Mouse (Mus musculus) heart, embryonic 14.5 days (tissue): ENCODE data around the gene Slc1a3. TPM values are rescaled to one million over a fixed set of nuclear protein-coding genes. Genes with fewer than 3 reads are reported as not detected.

ENCODE experiments used
- ATAC-seq: fragments of 200-750 bp; cut with Nextera tagmentation; 2 replicates; pipeline ENCODE4 v1.8.0; 2017; ENCODE audit warnings: low read depth, moderate TSS enrichment; ENCODE audit not compliant: insufficient number of reproducible peaks, insufficient read depth, low FRiP score
- H3K27ac ChIP-seq, 2 experiments: fragments of 200-500 bp in 1 of 2; fragments of 300-500 bp in 1 of 2; sonication (generic) in 1 of 2; replicated peaks in 1 of 2; 2 replicates each; pipeline ENCODE4 v1.5.1; 2012 to 2014; ENCODE audit warnings: low read depth in 2 of 2, low read length in 2 of 2, control low read depth in 1 of 2, mild to moderate bottlenecking in 1 of 2, mixed read lengths in 1 of 2; ENCODE audit not compliant: control insufficient read depth in 1 of 2, insufficient read depth in 1 of 2
- H3K27me3 ChIP-seq: fragments of 300-500 bp; sonication (generic); 2 replicates; pipeline ENCODE4 v1.6.1; 2014; ENCODE audit warnings: mild to moderate bottlenecking, low read length, control low read depth; ENCODE audit not compliant: control insufficient read depth, insufficient read depth
- H3K36me3 ChIP-seq: fragments of 300-500 bp; sonication (generic); 2 replicates; pipeline ENCODE4 v1.6.1; 2014; ENCODE audit warnings: mild to moderate bottlenecking, control low read depth, low read length, mixed read lengths; ENCODE audit not compliant: control insufficient read depth, insufficient read depth
- H3K4me1 ChIP-seq, 2 experiments: fragments of 200-500 bp in 1 of 2; fragments of 300-500 bp in 1 of 2; sonication (generic) in 1 of 2; 2 replicates each; pipeline ENCODE4 v1.6.1; 2012 to 2014; ENCODE audit warnings: low read length in 2 of 2, control low read depth in 1 of 2, mixed read lengths in 1 of 2; ENCODE audit not compliant: control insufficient read depth in 2 of 2, insufficient read depth in 2 of 2
- H3K4me2 ChIP-seq: fragments of 300-500 bp; sonication (generic); 2 replicates; pipeline ENCODE4 v1.6.1; 2014; ENCODE audit warnings: mild to moderate bottlenecking, low read length
- H3K4me3 ChIP-seq, 2 experiments: fragments of 200-500 bp in 1 of 2; fragments of 300-500 bp in 1 of 2; sonication (generic) in 1 of 2; 2 replicates each; pipeline ENCODE4 v1.5.1; 2012 to 2014; ENCODE audit warnings: low read length in 2 of 2, mild to moderate bottlenecking in 2 of 2, control low read depth in 1 of 2, low read depth in 1 of 2, moderate library complexity in 1 of 2; ENCODE audit not compliant: control insufficient read depth in 1 of 2, insufficient read depth in 1 of 2
- H3K9ac ChIP-seq: fragments of 300-500 bp; sonication (generic); 2 replicates; pipeline ENCODE4 v1.6.1; 2014; ENCODE audit warnings: mild to moderate bottlenecking, low read length
- H3K9me3 ChIP-seq: fragments of 300-500 bp; sonication (generic); 2 replicates; pipeline ENCODE4 v1.6.1; 2016; ENCODE audit warnings: low read length, control low read depth; ENCODE audit not compliant: control insufficient read depth
- WGBS: fragments of 180-500 bp; shearing (Covaris S2); extraction: QIAGEN DNeasy Blood & Tissue Kit; methylation state at CpG from one replicate; pipeline ENCODE4 v1.1.7; 2014; 5-methylcytosine and 5-hydroxymethylcytosine counted together
- polyA plus RNA-seq: library from polyadenylated mRNA; unstranded; fragments of >200 nt; fragmentation: Nextera tagmentation; extraction: Ambion mirVana; gene quantifications from 2 replicates; pipeline ENCODE4 v1.2.1, GENCODE M21; 2014

The Slc1a3 gene
- polyA plus RNA-seq, 1 experiment from 2014 or later: 13.7 TPM

- ATAC-seq: no peak
- H3K27ac ChIP-seq: no peak overlapping the region
- H3K4me2 ChIP-seq: peak overlapping the region; percentile 95
- peak overlapping the region; percentile 61 for H3K9ac ChIP-seq
- WGBS: 3% methylated on average over 15 of the region's 15 CpGs
- peak overlapping the region; percentile 46 to 59 for H3K4me3 ChIP-seq
- peaks cover 3 to 4% of the 10 kb centered on the region in 2 experiments; a peak in 3 of 4 replicates for H3K4me1 ChIP-seq
- H3K9me3 ChIP-seq: no peaks in the 10 kb centered on the region
- no peaks in the 10 kb centered on the region for H3K36me3 ChIP-seq
- peaks cover 8% of the 10 kb centered on the region; the same call in 1 of the 2 replicates for H3K27me3 ChIP-seq
Observed at GRCm38 (mm10) chr15:8627097-8627537, 83.4 kb downstream of the Slc1a3 start.

- H3K27me3 ChIP-seq: peaks cover 5% of the 10 kb centered on the region; the same call in 1 of the 2 replicates
- no peak overlapping the region for H3K27ac ChIP-seq
- H3K4me1 ChIP-seq: peaks cover 4 to 6% of the 10 kb centered on the region in 2 experiments; a peak in 3 of 4 replicates
- no peaks in the 10 kb centered on the region for H3K9me3 ChIP-seq
- no peak; the same call in 1 of the 2 replicates for ATAC-seq
- H3K36me3 ChIP-seq: no peaks in the 10 kb centered on the region
- no peak overlapping the region for H3K4me3 ChIP-seq
- no peak overlapping the region for H3K9ac ChIP-seq
- WGBS: 37% methylated on average over 7 of the region's 7 CpGs
- no peak overlapping the region for H3K4me2 ChIP-seq
Observed at GRCm38 (mm10) chr15:8625370-8625769, 85.2 kb downstream of the Slc1a3 start.

GRCm38 (mm10) chr15:8623879-8624278 is 86.7 kb downstream of the Slc1a3 start:
- Histone ChIP-seq H3K4me2 (no peak overlapping the region), H3K9ac (no peak overlapping the region), H3K9me3 (no peaks in the 10 kb centered on the region), H3K4me3 (no peak overlapping the region), H3K27me3 (peaks cover 3% of the 10 kb centered on the region; the same call in 1 of the 2 replicates), H3K4me1 (peaks cover 15 to 20% of the 10 kb centered on the region in 2 experiments), H3K36me3 (no peaks in the 10 kb centered on the region), H3K27ac (no peak overlapping the region)
- ATAC-seq: no peak

- no peak for ATAC-seq
- H3K4me2 ChIP-seq: peak overlapping the region; percentile 56
- H3K36me3 ChIP-seq: no peaks in the 10 kb centered on the region
- H3K9me3 ChIP-seq: no peaks in the 10 kb centered on the region
- peak overlapping the region; percentile 40; the same call in 1 of the 2 replicates for H3K9ac ChIP-seq
- peaks cover 17 to 36% of the 10 kb centered on the region in 2 experiments for H3K4me1 ChIP-seq
- peak overlapping the region; percentile 9 to 45; a peak in 1 of 4 replicates for H3K27ac ChIP-seq
- H3K27me3 ChIP-seq: no peaks in the 10 kb centered on the region
- 42% methylated on average over 18 of the region's 18 CpGs for WGBS
- peak overlapping the region in 1 of 2 experiments; percentile 7; a peak in 1 of 4 replicates for H3K4me3 ChIP-seq
Observed at GRCm38 (mm10) chr15:8619479-8620026, 91.0 kb downstream of the Slc1a3 start.

GRCm38 (mm10) chr15:8616290-8616689 is 94.3 kb downstream of the Slc1a3 start:
- Histone ChIP-seq H3K9ac (no peak overlapping the region), H3K4me3 (no peak overlapping the region), H3K4me2 (no peak overlapping the region), H3K36me3 (no peaks in the 10 kb centered on the region), H3K9me3 (no peaks in the 10 kb centered on the region), H3K27me3 (no peaks in the 10 kb centered on the region), H3K27ac (no peak overlapping the region), H3K4me1 (peaks cover 17 to 36% of the 10 kb centered on the region in 2 experiments)
- no peak for ATAC-seq
- WGBS: 77% methylated on average over 12 of the region's 12 CpGs

- peak overlapping the region; percentile 26 to 61; a peak in 3 of 4 replicates for H3K27ac ChIP-seq
- H3K36me3 ChIP-seq: no peaks in the 10 kb centered on the region
- no peaks in the 10 kb centered on the region for H3K9me3 ChIP-seq
- H3K4me2 ChIP-seq: peak overlapping the region; percentile 26
- WGBS: 62% methylated on average over 10 of the region's 11 CpGs
- H3K4me3 ChIP-seq: no peak overlapping the region
- ATAC-seq: no peak
- no peaks in the 10 kb centered on the region for H3K27me3 ChIP-seq
- peaks cover 17 to 36% of the 10 kb centered on the region in 2 experiments for H3K4me1 ChIP-seq
- no peak overlapping the region for H3K9ac ChIP-seq
Observed at GRCm38 (mm10) chr15:8615511-8616224, 94.9 kb downstream of the Slc1a3 start.

- Histone ChIP-seq H3K4me1 (peaks cover 11 to 27% of the 10 kb centered on the region in 2 experiments), H3K4me3 (no peak overlapping the region), H3K36me3 (no peaks in the 10 kb centered on the region), H3K9me3 (no peaks in the 10 kb centered on the region), H3K27ac (no peak overlapping the region), H3K4me2 (no peak overlapping the region), H3K9ac (no peak overlapping the region), H3K27me3 (no peaks in the 10 kb centered on the region)
- ATAC-seq: no peak
- 76% methylated on average over 5 of the region's 5 CpGs for WGBS
Observed at GRCm38 (mm10) chr15:8614701-8615100, 95.9 kb downstream of the Slc1a3 start.
